Mouse (Mus musculus) gastrocnemius, adult 8-10 months (tissue): ENCODE results near the gene Ttc12. TPM values are rescaled to one million over a fixed set of nuclear protein-coding genes. Genes with fewer than 3 reads are reported as not detected.

Source experiments
- DNase-seq, 2 experiments: peaks; one replicate each; pipeline ENCODE4 v3.0.0; 2022; ENCODE audit warnings: low spot score in 2 of 2
- total RNA-seq, 4 experiments: library from RNA; stranded (reverse); gene quantifications; 2 replicates each; pipeline ENCODE4 v1.2.4; 2022

Ttc12 gene
- total RNA-seq, 4 experiments from 2014 or later = 0.82 to 1.0 (median 0.91) TPM

- DNase-seq = no peak
These were observed 4.6 kb upstream of the Ttc12 start for GRCm38 (mm10) chr9:49490609-49491008.

GRCm38 (mm10) chr9:49488912-49489895 is 3.2 kb upstream of the Ttc12 start:
- DNase-seq = peak; percentile 66 to 68

- no peak for DNase-seq
These were observed 2.2 kb upstream of the Ttc12 start for GRCm38 (mm10) chr9:49488258-49488657.

- no peak for DNase-seq
These were observed 1.6 kb upstream of the Ttc12 start for GRCm38 (mm10) chr9:49487657-49487943.

GRCm38 (mm10) chr9:49486805-49487656 is 1.0 kb upstream of the Ttc12 start:
- no peak for DNase-seq

GRCm38 (mm10) chr9:49485250-49485891 is 654 bp downstream of the Ttc12 start:
- no peak for DNase-seq

- DNase-seq = no peak
These were observed 2.7 kb downstream of the Ttc12 start for GRCm38 (mm10) chr9:49483316-49483715.

GRCm38 (mm10) chr9:49472126-49472525 is 13.9 kb downstream of the Ttc12 start:
- no peak for DNase-seq

GRCm38 (mm10) chr9:49470946-49471345 is 15.1 kb downstream of the Ttc12 start:
- no peak for DNase-seq

GRCm38 (mm10) chr9:49470006-49470405 is 16.0 kb downstream of the Ttc12 start:
- no peak for DNase-seq

GRCm38 (mm10) chr9:49456136-49456535 is 29.9 kb downstream of the Ttc12 start:
- no peak for DNase-seq

- no peak for DNase-seq
These were observed 33.6 kb downstream of the Ttc12 start for GRCm38 (mm10) chr9:49452396-49452795.

GRCm38 (mm10) chr9:49450491-49450890 is 35.5 kb downstream of the Ttc12 start:
- no peak for DNase-seq

- no peak for DNase-seq
These were observed 43.4 kb downstream of the Ttc12 start for GRCm38 (mm10) chr9:49442621-49443020.

GRCm38 (mm10) chr9:49427478-49427877 is 58.5 kb downstream of the Ttc12 start:
- DNase-seq = no peak

- DNase-seq = no peak
These were observed 59.1 kb downstream of the Ttc12 start, which contains the start of gene Ankk1 for GRCm38 (mm10) chr9:49426921-49427320. Gene Ankk1 (minus strand): TSS chr9:49427021.

GRCm38 (mm10) chr9:49425585-49425984 is 60.4 kb downstream of the Ttc12 start:
- no peak for DNase-seq

- no peak for DNase-seq
These were observed 62.2 kb downstream of the Ttc12 start for GRCm38 (mm10) chr9:49423866-49424265.

GRCm38 (mm10) chr9:49410621-49411020 is 75.4 kb downstream of the Ttc12 start:
- no peak for DNase-seq

- DNase-seq = no peak
These were observed 79.0 kb downstream of the Ttc12 start for GRCm38 (mm10) chr9:49407028-49407427.

- no peak for DNase-seq
These were observed 82.3 kb downstream of the Ttc12 start for GRCm38 (mm10) chr9:49403711-49404110.

GRCm38 (mm10) chr9:49396006-49396405 is 90.0 kb downstream of the Ttc12 start:
- DNase-seq = no peak
